Mouse (Mus musculus): ENCODE measurements around the gene Chit1.

GRCm38 (mm10) chr1:134184089-134184488 lies 73.0 kb downstream of the Chit1 start:
- TF ChIP-seq CTCF (IDR thresholded peaks at IDR 0.05; ENCODE audit: low read depth, low read length) (no peak), GATA1 (IDR thresholded peaks at IDR 0.05; ENCODE audit: borderline replicate concordance, low read length) (no peak), POLR2AphosphoS5 (IDR thresholded peaks at IDR 0.05; ENCODE audit: insufficient replicate concordance, low read depth, low read length) (no peak)

Measured in G1E (cell line).